Mouse (Mus musculus) gastrocnemius, postnatal 10 days (tissue): ENCODE data around the gene Bnip3. TPM values are rescaled to one million over a fixed set of nuclear protein-coding genes. Genes with fewer than 3 reads are reported as not detected.

ENCODE experiments used
- DNase-seq: peaks from one replicate; pipeline ENCODE4 v3.0.0; 2021; ENCODE audit warnings: mixed read lengths
- total RNA-seq, 2 experiments: library from RNA; stranded (reverse); gene quantifications; 2 replicates each; pipeline ENCODE4 v1.2.3; 2021

Gene Bnip3
- total RNA-seq, 2 experiments from 2014 or later = 77.2 to 79.1 TPM

DNA sequence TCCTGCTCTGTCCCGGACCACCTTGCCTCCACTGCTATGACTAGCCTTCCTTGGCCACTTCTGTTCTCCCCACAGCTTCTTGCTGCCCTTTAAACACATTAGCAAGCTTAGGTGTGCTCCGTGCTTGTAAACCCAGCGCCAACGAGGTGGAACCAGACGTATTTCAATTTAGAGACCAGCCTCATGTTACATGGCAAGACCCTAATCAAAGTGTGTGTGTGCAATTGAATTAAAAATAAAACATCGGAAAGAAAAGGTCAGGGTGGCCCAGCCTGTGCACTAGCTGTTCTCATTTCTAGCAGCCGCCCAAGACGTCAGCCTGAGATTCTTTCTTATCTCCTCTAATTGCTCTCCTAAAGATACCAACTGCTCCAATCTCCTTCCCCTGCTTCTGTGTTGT, 64.2 kb downstream of the Bnip3 start:
- no peak for DNase-seq

GRCm38 (mm10) chr7:138843421-138843820, 65.9 kb downstream of the Bnip3 start:
- no peak for DNase-seq

- no peak for DNase-seq
Observed at GRCm38 (mm10) chr7:138841436-138842151, 67.7 kb downstream of the Bnip3 start.

Other genes with a start within 250 kb of the Bnip3 start
- 10 to 100 TPM; 32.5 TPM for gene Ppp2r2d, start 63.4 kb downstream of the Bnip3 start, total RNA-seq
- gene Mapk1ip1, start 63.2 kb downstream of the Bnip3 start, total RNA-seq = 10 to 100 TPM; 13.5 to 14.7 TPM
- gene Jakmip3, start 31.2 kb upstream of the Bnip3 start, total RNA-seq = under 1 TPM in 1 of 2 experiments, not detected in 1; 0.16 TPM
- 1 to 10 TPM; 1.6 TPM for gene Dpysl4, start 176.5 kb upstream of the Bnip3 start, total RNA-seq